In genomic region chr4:9026841-9027240, GRCm38 (mm10) we compare ENCODE assay signal across 11 mouse cellular contexts.
DNase-seq lines count a peak whose midpoint lies in the region; TF ChIP-seq lines count a peak whose summit lies in the region.
"Had no signal": no experiment of that assay in that cellular context is flagged by ENCODE, and none has a peak within 500 bp of the region (broad histone marks: within the 10 kb centered on the region; RNA-seq: fewer than 3 reads in every experiment).

No protein-coding gene starts in this region.

- 54% methylated on average over 16 of the region's 16 CpGs for WGBS in kidney, adult 2 months

- no peaks in the 10 kb centered on the region for H3K27me3 ChIP-seq in kidney, adult 2 months (replicated peaks; ENCODE audit: control insufficient read depth, insufficient read depth, low read length)

- no peak overlapping the region for H3K27ac ChIP-seq in kidney, adult 2 months (ENCODE audit: insufficient read depth, low read depth, low read length)
- H3K27ac ChIP-seq: liver, embryonic 14.5 days had no signal

- peak; percentile 44 for DNase-seq in kidney, adult 2 months
- no peak for DNase-seq in kidney, postnatal 10 days
- peak; percentile 97 for DNase-seq in brain, embryonic 14.5 days (ENCODE audit: low read depth)
- DNase-seq in cerebellum, adult 9-10 months: peak; percentile 83
- DNase-seq in layer of hippocampus, adult 9-11 months: peak; percentile 28
- no peak for DNase-seq in T-cell, adult 2 months (ENCODE audit: low spot score)
- DNase-seq in adrenal gland, postnatal 36 days: no peak
- DNase-seq in spleen, adult 18-20 months: no peak
- DNase-seq: adrenal gland, postnatal 25 days; heart, postnatal 14 days had no signal

- H3K4me3 ChIP-seq in kidney, adult 2 months (ENCODE audit: insufficient read depth, low read depth, low read length): no peak overlapping the region

- TF ChIP-seq POLR2A in kidney, adult 2 months (IDR thresholded peaks at IDR 0.05; ENCODE audit: low read depth, low read length): no peak
- no peak for TF ChIP-seq POLR2A in brain, embryonic 14.5 days (IDR thresholded peaks at IDR 0.05; ENCODE audit: borderline replicate concordance, extremely low read depth, insufficient read depth, insufficient read length, poor library complexity, severe bottlenecking)

- H3K4me1 ChIP-seq in kidney, adult 2 months (ENCODE audit: control insufficient read depth, insufficient read depth, low read length): no peaks in the 10 kb centered on the region

- H3K36me3 ChIP-seq in kidney, adult 2 months (ENCODE audit: control insufficient read depth, insufficient read depth, low read length): no peaks in the 10 kb centered on the region

- TF ChIP-seq CTCF in kidney, adult 2 months (conservative IDR thresholded peaks at IDR 0.05; ENCODE audit: insufficient read depth, insufficient read length, low read depth, low read length): no peak
- TF ChIP-seq CTCF in brain, embryonic 14.5 days (IDR thresholded peaks at IDR 0.05; ENCODE audit: borderline replicate concordance, extremely low read depth, insufficient read depth, insufficient read length): no peak

Comparison
In these comparisons a context has a peak if more than half of its experiments do, and no peak if none do; other contexts are left out.
1. DNase-seq: peak in kidney, adult 2 months (single experiment), brain, embryonic 14.5 days (single experiment), cerebellum, adult 9-10 months (single experiment) and layer of hippocampus, adult 9-11 months (single experiment); none in kidney, postnatal 10 days (single experiment), T-cell, adult 2 months (single experiment), adrenal gland, postnatal 36 days (0 of 2) and spleen, adult 18-20 months (0 of 2).